Mouse (Mus musculus) liver, postnatal 0 days (tissue): ENCODE results near the gene Thsd4.

Experiments used
- CTCF ChIP-seq: sonication (generic); IDR thresholded peaks from 2 replicates; pipeline ENCODE4 v1.5.1; 2016; ENCODE audit warnings: antibody characterized with exemption, low read depth
- EP300 ChIP-seq: IDR thresholded peaks from 2 replicates; pipeline ENCODE4 v1.6.1; 2016; ENCODE audit warnings: antibody characterized with exemption, low read depth, mild to moderate bottlenecking

GRCm38 (mm10) chr9:60106106-60106505 is 415.7 kb downstream of the Thsd4 start:
- TF ChIP-seq CTCF = no peak
- no peak for TF ChIP-seq EP300
